Mouse (Mus musculus) stomach, postnatal 0 days (tissue): Measurements from ENCODE around the gene Pde10a. TPM values are rescaled to one million over a fixed set of nuclear protein-coding genes. Genes with fewer than 3 reads are reported as not detected.
A peak's percentile ranks its signal among the peaks of the same experiment; 100 is the strongest.

Experiments used
- ATAC-seq: fragments of 200-750 bp; cut with Nextera tagmentation; 2 replicates; pipeline ENCODE4 v1.8.0; 2017; ENCODE audit not compliant: low FRiP score, low TSS enrichment
- DNase-seq: peaks from one replicate; pipeline ENCODE4 v3.0.0-alpha.2; 2016; ENCODE audit warnings: low spot score
- H3K27ac ChIP-seq: fragments of 300-500 bp; sonication (generic); replicated peaks from 2 replicates; pipeline ENCODE4 v1.5.1; 2014; ENCODE audit warnings: mild to moderate bottlenecking, control low read depth
- H3K27me3 ChIP-seq: fragments of 300-500 bp; sonication (generic); 2 replicates; pipeline ENCODE4 v1.6.1; 2014; ENCODE audit warnings: low read length; ENCODE audit not compliant: control insufficient read depth, insufficient read depth
- H3K36me3 ChIP-seq: fragments of 300-500 bp; sonication (generic); 2 replicates; pipeline ENCODE4 v1.6.1; 2014; ENCODE audit warnings: low read length, mixed read lengths; ENCODE audit not compliant: control insufficient read depth, insufficient read depth
- H3K4me1 ChIP-seq: fragments of 300-500 bp; sonication (generic); replicated peaks from 2 replicates; pipeline ENCODE4 v1.6.1; 2014; ENCODE audit warnings: antibody characterized with exemption; ENCODE audit not compliant: control insufficient read depth, insufficient read depth
- H3K4me2 ChIP-seq: fragments of 300-500 bp; sonication (generic); replicated peaks from 2 replicates; pipeline ENCODE4 v1.6.1; 2014; ENCODE audit warnings: low read depth, mild to moderate bottlenecking, control low read depth, moderate library complexity
- H3K4me3 ChIP-seq: fragments of 300-500 bp; sonication (generic); 2 replicates; pipeline ENCODE4 v1.5.1; 2014; ENCODE audit warnings: low read depth, low read length, control low read depth
- H3K9ac ChIP-seq: fragments of 300-500 bp; sonication (generic); 2 replicates; pipeline ENCODE4 v1.6.1; 2014; ENCODE audit warnings: mild to moderate bottlenecking, low read length, control low read depth, mixed read lengths
- H3K9me3 ChIP-seq: fragments of 300-500 bp; sonication (generic); 2 replicates; pipeline ENCODE4 v1.6.1; 2016; ENCODE audit warnings: low read length; ENCODE audit not compliant: control insufficient read depth
- CTCF ChIP-seq: IDR thresholded peaks from 2 replicates; pipeline ENCODE4 v1.5.1; 2016; ENCODE audit warnings: antibody characterized with exemption, low read depth, mild to moderate bottlenecking, moderate library complexity
- EP300 ChIP-seq: optimal IDR thresholded peaks from 2 replicates; pipeline ENCODE3; 2016; ENCODE audit warnings: antibody characterized with exemption
- WGBS: fragments of 180-500 bp; shearing (Covaris S2); extraction: QIAGEN DNeasy Blood & Tissue Kit; methylation state at CpG from one replicate; pipeline ENCODE4 v1.1.7; 2014; 5-methylcytosine and 5-hydroxymethylcytosine counted together
- polyA plus RNA-seq: library from polyadenylated mRNA; unstranded; fragments of >200 nt; fragmentation: Nextera tagmentation; extraction: Ambion mirVana; gene quantifications from 2 replicates; pipeline ENCODE4 v1.2.1, GENCODE M21; 2015

Gene Pde10a
- polyA plus RNA-seq, 1 experiment from 2014 or later, result 0.69 TPM

DNA sequence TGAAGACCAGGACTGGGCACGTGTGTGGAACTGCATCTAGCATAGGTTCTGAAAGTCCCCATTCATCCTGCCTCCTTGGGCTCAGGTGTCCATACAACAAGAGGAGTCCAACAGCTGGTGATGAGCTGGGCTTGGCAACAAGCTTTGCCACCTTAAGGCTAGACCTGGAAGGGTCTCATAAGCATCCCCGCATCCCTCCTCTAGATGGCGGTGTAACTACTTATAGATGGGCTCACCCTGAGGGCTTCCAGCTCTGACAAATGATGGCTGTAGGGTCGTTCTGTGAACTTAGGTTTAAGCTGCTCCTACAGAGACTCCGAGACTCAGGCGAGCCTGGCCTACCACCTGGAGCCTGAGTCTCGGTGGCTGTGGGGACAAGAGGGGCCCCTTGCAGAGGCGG is 466.0 kb downstream of the Pde10a start:
- TF ChIP-seq CTCF (peak; percentile 50), EP300 (no peak)
- no peaks in the 10 kb centered on the region for H3K36me3 ChIP-seq
- H3K9ac ChIP-seq, result no peak overlapping the region
- H3K4me1 ChIP-seq, result no peaks in the 10 kb centered on the region
- H3K4me3 ChIP-seq, result no peak overlapping the region
- H3K27ac ChIP-seq, result no peak overlapping the region
- H3K4me2 ChIP-seq, result no peak overlapping the region
- H3K9me3 ChIP-seq, result no peaks in the 10 kb centered on the region
- WGBS, result 30% methylated on average over 8 of the region's 8 CpGs
- DNase-seq (no peak), ATAC-seq (no peak)
- H3K27me3 ChIP-seq, result no peaks in the 10 kb centered on the region

DNA sequence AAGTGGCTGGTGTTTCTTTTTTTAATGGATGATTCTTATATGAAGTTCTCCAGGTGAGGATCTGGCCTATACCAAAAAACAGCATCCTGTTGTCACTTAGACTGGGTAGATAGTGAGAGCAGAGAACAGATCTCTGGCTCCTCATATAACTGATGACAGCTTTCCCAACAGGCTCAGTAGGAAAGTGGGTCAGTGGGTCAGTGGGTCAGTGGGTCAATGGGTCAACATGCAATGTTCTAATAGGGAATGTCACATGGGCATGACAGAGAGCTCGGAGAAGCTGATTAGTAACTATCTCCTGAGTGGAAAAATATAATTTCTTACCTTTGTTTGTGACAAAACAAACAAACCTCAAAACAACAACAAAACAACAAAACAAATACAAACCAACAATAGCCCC is 470.2 kb downstream of the Pde10a start:
- Histone ChIP-seq H3K27ac (no peak overlapping the region), H3K4me1 (no peaks in the 10 kb centered on the region), H3K9ac (no peak overlapping the region), H3K9me3 (no peaks in the 10 kb centered on the region), H3K4me3 (no peak overlapping the region), H3K36me3 (no peaks in the 10 kb centered on the region), H3K27me3 (no peaks in the 10 kb centered on the region), H3K4me2 (no peak overlapping the region)
- ATAC-seq (no peak), DNase-seq (no peak)
- WGBS, result 80% methylated on average over 1 of the region's 1 CpGs
- no peak for TF ChIP-seq EP300
- TF ChIP-seq CTCF, result no peak

DNA sequence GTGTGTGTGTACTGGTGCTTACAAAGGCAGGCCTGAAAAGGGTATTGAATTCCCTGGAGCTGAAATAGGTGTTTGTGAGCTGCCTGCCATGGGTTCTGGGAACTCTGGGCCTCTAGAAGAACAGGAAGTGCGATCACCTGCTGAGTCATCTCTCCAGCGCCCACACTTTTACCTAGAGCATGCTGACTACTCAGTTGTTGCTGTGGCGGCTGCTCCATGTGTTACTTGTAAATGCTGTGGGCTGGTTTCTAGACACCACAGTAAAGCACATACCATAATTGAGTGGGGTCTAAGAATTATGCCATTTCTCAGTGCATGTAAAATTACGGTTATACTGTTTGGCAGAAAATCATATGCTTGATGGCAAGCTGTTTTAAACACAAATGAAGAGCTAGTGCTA is 477.3 kb downstream of the Pde10a start:
- Histone ChIP-seq H3K27ac (no peak overlapping the region), H3K4me1 (no peaks in the 10 kb centered on the region), H3K4me3 (no peak overlapping the region), H3K27me3 (no peaks in the 10 kb centered on the region), H3K9ac (no peak overlapping the region), H3K4me2 (no peak overlapping the region), H3K36me3 (no peaks in the 10 kb centered on the region), H3K9me3 (no peaks in the 10 kb centered on the region)
- TF ChIP-seq CTCF (no peak), EP300 (no peak)
- no peak for DNase-seq
- no peak for ATAC-seq
- 72% methylated on average over 4 of the region's 4 CpGs for WGBS

DNA sequence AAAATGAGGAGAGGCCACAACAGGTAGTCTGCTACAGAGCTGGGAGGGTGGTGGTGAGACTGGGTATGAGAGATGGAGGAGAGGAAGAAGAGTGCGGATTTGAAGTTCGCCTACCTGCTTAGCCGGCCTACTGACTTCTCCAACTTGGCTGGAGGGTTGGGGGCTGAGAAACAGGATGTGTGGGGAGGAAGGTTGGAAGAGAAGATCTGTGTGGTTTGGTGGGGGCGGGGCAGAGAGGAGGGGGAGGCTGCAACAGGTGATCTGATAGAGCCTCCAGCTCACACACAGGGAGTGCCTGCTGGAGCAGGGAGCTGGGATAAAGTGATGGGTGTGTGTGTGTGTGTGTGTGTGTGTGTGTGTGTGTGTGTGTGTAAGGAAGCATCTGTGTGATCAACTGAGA is 479.3 kb downstream of the Pde10a start:
- TF ChIP-seq EP300, result no peak
- no peak for TF ChIP-seq CTCF
- no peaks in the 10 kb centered on the region for H3K36me3 ChIP-seq
- H3K4me2 ChIP-seq, result no peak overlapping the region
- ATAC-seq (no peak), DNase-seq (no peak)
- no peaks in the 10 kb centered on the region for H3K9me3 ChIP-seq
- H3K27me3 ChIP-seq, result no peaks in the 10 kb centered on the region
- H3K27ac ChIP-seq, result no peak overlapping the region
- 81% methylated on average over 3 of the region's 4 CpGs for WGBS
- H3K9ac ChIP-seq, result no peak overlapping the region
- H3K4me1 ChIP-seq, result no peaks in the 10 kb centered on the region
- no peak overlapping the region for H3K4me3 ChIP-seq

DNA sequence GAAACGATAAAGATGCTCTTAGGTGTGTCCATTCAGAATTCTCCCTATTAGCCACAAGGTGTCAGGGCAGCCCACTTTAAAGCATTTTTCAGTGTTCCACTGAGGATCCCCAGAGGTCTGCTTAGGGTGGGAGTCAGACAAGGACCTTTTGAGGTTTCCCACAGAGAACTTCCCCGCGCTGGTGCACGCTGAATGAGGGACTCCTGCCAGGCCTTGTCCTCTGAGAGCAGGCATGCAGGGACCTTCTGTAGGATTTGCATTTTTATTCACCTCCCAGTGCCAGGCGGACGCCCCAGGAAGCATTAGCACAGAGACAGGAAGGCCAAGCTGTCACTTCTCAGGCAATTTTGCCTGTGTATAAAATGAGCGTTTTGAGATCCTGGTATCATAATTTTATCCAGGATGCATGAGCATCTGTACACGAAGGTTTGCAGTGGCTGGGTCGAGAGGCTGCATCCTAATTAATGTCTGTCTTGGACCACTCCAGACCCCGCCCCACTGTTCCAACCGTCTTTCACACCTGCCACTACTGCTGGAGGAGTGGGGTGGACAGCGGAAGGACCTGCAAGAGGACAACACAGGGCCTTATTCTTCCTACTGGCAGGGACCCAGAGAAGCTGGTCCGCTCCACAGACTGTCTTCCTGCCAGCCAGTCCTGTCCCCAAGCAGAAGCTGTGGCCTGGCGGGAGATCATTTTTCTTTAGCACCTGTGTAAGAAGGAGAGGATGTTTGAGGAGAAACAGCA is 498.2 kb downstream of the Pde10a start:
- no peak for TF ChIP-seq EP300
- peak; percentile 36 for TF ChIP-seq CTCF
- H3K27me3 ChIP-seq, result no peaks in the 10 kb centered on the region
- no peak overlapping the region for H3K27ac ChIP-seq
- DNase-seq (no peak), ATAC-seq (no peak)
- H3K4me3 ChIP-seq, result no peak overlapping the region
- WGBS, result 28% methylated on average over 14 of the region's 14 CpGs
- no peak overlapping the region for H3K4me2 ChIP-seq
- H3K36me3 ChIP-seq, result no peaks in the 10 kb centered on the region
- no peak overlapping the region for H3K9ac ChIP-seq
- H3K4me1 ChIP-seq, result no peaks in the 10 kb centered on the region
- no peaks in the 10 kb centered on the region for H3K9me3 ChIP-seq

DNA sequence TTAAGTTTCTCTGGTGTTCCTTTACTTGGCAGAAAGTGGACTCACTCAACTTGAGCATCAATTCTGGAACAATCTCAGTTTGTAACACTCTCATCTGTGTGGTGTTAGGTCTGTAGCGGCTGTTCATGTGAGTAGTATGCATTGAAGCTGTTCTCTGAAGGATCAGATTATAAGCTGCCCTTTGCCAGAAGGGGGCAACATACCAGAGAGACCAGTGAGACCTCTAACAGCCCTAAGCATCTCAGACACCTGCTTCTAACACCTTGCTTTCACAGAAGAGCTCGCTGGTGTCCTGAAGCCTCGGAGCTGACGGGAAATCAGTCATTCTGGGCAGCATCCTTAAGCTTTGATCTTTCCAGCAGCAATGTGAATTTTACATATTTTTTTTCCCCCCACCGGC is 505.0 kb downstream of the Pde10a start:
- H3K4me2 ChIP-seq, result no peak overlapping the region
- TF ChIP-seq CTCF (0 out of 2 replicates have a peak, but pooled peaks have one; percentile 7), EP300 (no peak)
- no peaks in the 10 kb centered on the region for H3K27me3 ChIP-seq
- no peak overlapping the region for H3K9ac ChIP-seq
- H3K27ac ChIP-seq, result no peak overlapping the region
- H3K9me3 ChIP-seq, result no peaks in the 10 kb centered on the region
- no peaks in the 10 kb centered on the region for H3K4me1 ChIP-seq
- DNase-seq, result no peak
- H3K36me3 ChIP-seq, result no peaks in the 10 kb centered on the region
- ATAC-seq, result no peak
- H3K4me3 ChIP-seq, result no peak overlapping the region
- WGBS, result 39% methylated on average over 5 of the region's 5 CpGs
